ENCODE assay signal across 8 mouse cellular contexts in the genomic region with DNA sequence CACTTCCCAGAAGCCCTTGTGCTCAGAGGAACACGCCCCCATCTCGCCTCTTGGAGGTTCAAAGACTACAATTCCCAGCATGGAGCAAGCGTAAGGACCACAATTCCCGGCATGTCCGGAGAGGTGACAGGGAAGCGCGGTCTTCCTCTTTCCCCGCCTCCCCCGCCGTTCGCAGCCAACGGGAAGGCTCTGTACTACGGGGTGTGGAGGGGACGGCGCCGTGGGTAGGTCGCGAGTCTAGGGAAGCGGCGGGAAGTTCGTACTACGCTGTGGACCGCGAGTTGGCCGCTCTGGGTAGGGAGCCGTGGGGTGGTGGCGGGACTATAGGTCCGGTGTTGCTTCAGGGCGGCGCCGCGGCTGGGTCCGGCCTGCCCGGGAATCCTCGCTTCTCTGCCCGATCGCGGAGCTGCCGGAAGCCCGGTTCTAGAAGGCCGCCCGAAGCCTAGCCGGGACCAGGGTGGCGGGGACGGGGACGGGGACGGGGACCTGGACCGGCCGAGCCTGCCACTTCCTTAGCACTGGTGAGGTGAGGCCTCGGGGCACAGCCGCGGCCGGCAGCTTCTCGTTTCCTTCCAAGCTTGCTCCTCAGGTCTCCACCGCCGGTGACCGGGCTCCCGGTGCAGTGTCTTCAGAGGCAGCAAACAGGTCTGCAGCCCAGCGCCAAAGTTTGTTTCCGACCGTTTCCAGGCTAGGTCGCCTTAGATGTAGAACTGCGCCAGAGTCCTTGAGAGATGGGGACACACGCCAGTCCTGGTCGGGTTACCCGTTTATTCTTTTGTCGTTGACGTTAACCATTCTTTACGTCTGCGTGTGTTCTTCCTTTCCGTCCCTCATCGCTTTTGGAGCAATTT. TPM values are rescaled to one million over a fixed set of nuclear protein-coding genes. Genes with fewer than 3 reads are reported as not detected.
DNase-seq lines count a peak whose midpoint lies in the region; ATAC-seq and TF ChIP-seq lines count a peak whose summit lies in the region.

A gene (plus strand): TSS at position 164 of the 851 bp plus-strand sequence.

- peak within 1 kb of the TSS; percentile 93 for H3K4me3 ChIP-seq in bone marrow, adult 2 months (replicated peaks; ENCODE audit: control insufficient read depth, low read depth, low read length)
- H3K4me3 ChIP-seq in embryonic facial prominence, embryonic 15.5 days (replicated peaks), result peak within 1 kb of the TSS; percentile 94
- H3K4me3 ChIP-seq in limb, embryonic 14.5 days (replicated peaks; ENCODE audit: low read length), result peak within 1 kb of the TSS; percentile 90
- peak within 1 kb of the TSS; percentile 87 for H3K4me3 ChIP-seq in midbrain, postnatal 0 days (ENCODE audit: low read depth, low read length)

- no peaks in the 10 kb centered on the region for H3K36me3 ChIP-seq in embryonic facial prominence, embryonic 15.5 days
- H3K36me3 ChIP-seq in limb, embryonic 14.5 days (ENCODE audit: control insufficient read depth, insufficient read depth, low read length), result no peaks in the 10 kb centered on the region
- no peaks in the 10 kb centered on the region for H3K36me3 ChIP-seq in midbrain, postnatal 0 days (ENCODE audit: insufficient read depth, low read length)

- TF ChIP-seq POLR2A in bone marrow, adult 2 months (IDR thresholded peaks at IDR 0.05; ENCODE audit: borderline replicate concordance, control insufficient read depth, low read depth, low read length), result peak; percentile 84
- TF ChIP-seq POLR2A in limb, embryonic 14.5 days (IDR thresholded peaks at IDR 0.05; ENCODE audit: borderline replicate concordance, extremely low read depth, insufficient read depth, insufficient read length), result 0 out of 2 replicates have a peak, but pooled peaks have one; percentile 53

- H3K4me1 ChIP-seq in bone marrow, adult 2 months (ENCODE audit: control insufficient read depth, insufficient read depth, low read length), result peaks cover 2% of the 10 kb centered on the region
- H3K4me1 ChIP-seq in embryonic facial prominence, embryonic 15.5 days, result peaks cover 6% of the 10 kb centered on the region; the same call in 1 of the 2 replicates
- H3K4me1 ChIP-seq in limb, embryonic 14.5 days (ENCODE audit: control insufficient read depth, insufficient read depth, low read length), result peaks cover 8% of the 10 kb centered on the region; the same call in 1 of the 2 replicates
- no peaks in the 10 kb centered on the region for H3K4me1 ChIP-seq in midbrain, postnatal 0 days (ENCODE audit: insufficient read depth, low read length)

- no peak for TF ChIP-seq CTCF in bone marrow, adult 2 months (IDR thresholded peaks at IDR 0.05; ENCODE audit: control insufficient read depth, insufficient read depth, low read length)
- no peak; the same call in 1 of the 2 replicates for TF ChIP-seq CTCF in midbrain, postnatal 0 days (IDR thresholded peaks at IDR 0.05)

- WGBS in bone marrow, adult 2 months, result under 1% methylated on average over 71 of the region's 72 CpGs
- under 1% methylated on average over 72 of the region's 72 CpGs for WGBS in embryonic facial prominence, embryonic 15.5 days
- WGBS in limb, embryonic 14.5 days, result under 1% methylated on average over 60 of the region's 72 CpGs
- under 1% methylated on average over 72 of the region's 72 CpGs for WGBS in midbrain, postnatal 0 days

- peak within 1 kb of the TSS; percentile 76 for H3K27ac ChIP-seq in bone marrow, adult 2 months (ENCODE audit: control insufficient read depth, insufficient read depth, low read depth, low read length, poor library complexity)
- H3K27ac ChIP-seq in embryonic facial prominence, embryonic 15.5 days (replicated peaks), result peak within 1 kb of the TSS; percentile 40
- 0 out of 2 replicates have a peak within 1 kb of the TSS, but pooled peaks have one; percentile 33 for H3K27ac ChIP-seq in limb, embryonic 14.5 days (replicated peaks; ENCODE audit: low read depth, low read length)
- H3K27ac ChIP-seq in midbrain, postnatal 0 days (ENCODE audit: low read depth, low read length), result peak within 1 kb of the TSS; percentile 51; the same call in 1 of the 2 replicates

- ATAC-seq in embryonic facial prominence, embryonic 15.5 days (ENCODE audit: insufficient number of reproducible peaks, low FRiP score, low TSS enrichment, low read depth), result peak; percentile 100
- ATAC-seq in limb, embryonic 14.5 days (ENCODE audit: low FRiP score, low read depth), result peak; percentile 100
- peak; percentile 99 for ATAC-seq in midbrain, postnatal 0 days (ENCODE audit: low FRiP score)

- H3K4me2 ChIP-seq in embryonic facial prominence, embryonic 15.5 days (replicated peaks), result peak within 1 kb of the TSS; percentile 64
- H3K4me2 ChIP-seq in limb, embryonic 14.5 days (replicated peaks; ENCODE audit: low read depth, low read length, severe bottlenecking), result peak within 1 kb of the TSS; percentile 83
- H3K4me2 ChIP-seq in midbrain, postnatal 0 days (ENCODE audit: low read depth, low read length, poor library complexity, severe bottlenecking), result peak within 1 kb of the TSS; percentile 69

- no peaks in the 10 kb centered on the region for H3K27me3 ChIP-seq in embryonic facial prominence, embryonic 15.5 days
- H3K27me3 ChIP-seq in limb, embryonic 14.5 days (ENCODE audit: control insufficient read depth, insufficient read depth, low read length), result no peaks in the 10 kb centered on the region
- H3K27me3 ChIP-seq in midbrain, postnatal 0 days (ENCODE audit: insufficient read depth, low read length), result no peaks in the 10 kb centered on the region

- H3K9ac ChIP-seq in embryonic facial prominence, embryonic 15.5 days, result peak within 1 kb of the TSS; percentile 50
- peak within 1 kb of the TSS; percentile 76 for H3K9ac ChIP-seq in limb, embryonic 14.5 days (ENCODE audit: low read depth, low read length, severe bottlenecking)
- H3K9ac ChIP-seq in midbrain, postnatal 0 days (replicated peaks; ENCODE audit: low read length, poor library complexity, severe bottlenecking), result peak within 1 kb of the TSS; percentile 33

- no peaks in the 10 kb centered on the region for H3K9me3 ChIP-seq in embryonic facial prominence, embryonic 15.5 days (replicated peaks)
- peaks cover 3% of the 10 kb centered on the region; the same call in 1 of the 2 replicates for H3K9me3 ChIP-seq in limb, embryonic 14.5 days (ENCODE audit: control insufficient read depth, low read length)
- H3K9me3 ChIP-seq in midbrain, postnatal 0 days (ENCODE audit: low read length), result no peaks in the 10 kb centered on the region

- DNase-seq in 416B (ENCODE audit: low read depth), result peak; percentile 98
- peak; percentile 98 for DNase-seq in heart, adult 8-10 months (ENCODE audit: low spot score)
- peak; percentile 98 for DNase-seq in kidney, adult 9 months
- DNase-seq in limb, embryonic 14.5 days (ENCODE audit: low spot score), result peak; percentile 98
- peak; percentile 99 for DNase-seq in midbrain, postnatal 0 days (ENCODE audit: low spot score)
- peak; percentile 85 to 87 for DNase-seq in spleen, postnatal 14 days (ENCODE audit: low spot score in 2 of 2)

RNA-seq across cellular contexts. Expression of the gene that starts here (rescaled TPM):
- 57.4 and 65.8 TPM in 2 replicates for polyA plus RNA-seq in bone marrow, adult 2 months (2011; ENCODE audit: insufficient read depth, insufficient read length, low replicate concordance, missing spikeins)
- polyA plus RNA-seq in embryonic facial prominence, embryonic 15.5 days (2015; fragmentation: Nextera tagmentation; extraction: Ambion mirVana), result 51.2 and 54.2 TPM in 2 replicates
- 1 to 10 TPM; 6.9 to 9.5 (median 8.2) TPM for total RNA-seq in heart, adult 8-10 months (2022)
- polyA plus RNA-seq in limb, embryonic 14.5 days (2012; rRNA removed), result 25.3 and 36.1 TPM in 2 replicates
- polyA plus RNA-seq in limb, embryonic 14.5 days (2014; fragmentation: Nextera tagmentation; extraction: Ambion mirVana), result 50.2 and 52.4 TPM in 2 replicates
- total RNA-seq in midbrain, postnatal 0 days (2014; rRNA removed), result 9.4 and 24.5 TPM in 2 replicates
- 29.2 and 30.3 TPM in 2 replicates for polyA plus RNA-seq in midbrain, postnatal 0 days (2015; fragmentation: Nextera tagmentation; extraction: Ambion mirVana)

Comparison
In these comparisons a context has a peak if more than half of its experiments do, and no peak if none do; other contexts are left out.
1. Peak in every context shown above with its lines: DNase-seq, ATAC-seq, H3K4me3 ChIP-seq and H3K27ac ChIP-seq.